Mouse (Mus musculus) forebrain, embryonic 10.5 days (tissue): ENCODE results near the gene Gstp3. TPM values are rescaled to one million over a fixed set of nuclear protein-coding genes. Genes with fewer than 3 reads are reported as not detected.

Experiments
- DNase-seq: peaks from one replicate; pipeline ENCODE4 v3.0.0-alpha.2; 2017; ENCODE audit warnings: low spot score; ENCODE audit errors: extremely low spot score
- H3K27ac ChIP-seq: fragments of 300-500 bp; sonication (generic); 2 replicates; pipeline ENCODE4 v1.5.1; 2016; ENCODE audit warnings: mild to moderate bottlenecking
- H3K27me3 ChIP-seq: fragments of 300-500 bp; sonication (generic); 2 replicates; pipeline ENCODE4 v1.6.1; 2016; ENCODE audit warnings: mild to moderate bottlenecking; ENCODE audit not compliant: poor library complexity, severe bottlenecking
- H3K36me3 ChIP-seq: fragments of 300-500 bp; sonication (generic); replicated peaks from 2 replicates; pipeline ENCODE4 v1.6.1; 2016; ENCODE audit warnings: mild to moderate bottlenecking, moderate library complexity
- H3K4me1 ChIP-seq: fragments of 300-500 bp; sonication (generic); 2 replicates; pipeline ENCODE4 v1.6.1; 2016
- H3K4me3 ChIP-seq: fragments of 300-500 bp; sonication (generic); 2 replicates; pipeline ENCODE4 v1.5.1; 2016; ENCODE audit warnings: mild to moderate bottlenecking, moderate library complexity
- H3K9me3 ChIP-seq: fragments of 300-500 bp; sonication (generic); 2 replicates; pipeline ENCODE4 v1.6.1; 2016; ENCODE audit warnings: mild to moderate bottlenecking, moderate library complexity
- WGBS: fragments of 180-500 bp; shearing (Covaris S2); methylation state at CpG from one replicate; pipeline ENCODE4 v1.1.7; 2016; 5-methylcytosine and 5-hydroxymethylcytosine counted together
- polyA plus RNA-seq: library from polyadenylated mRNA; unstranded; fragments of >200 nt; fragmentation: Nextera tagmentation; extraction: Ambion mirVana; gene quantifications from 2 replicates; pipeline ENCODE4 v1.2.1, GENCODE M21; 2016

Gene Gstp3
- polyA plus RNA-seq, 1 experiment from 2014 or later, result not detected

- Histone ChIP-seq H3K36me3 (no peaks in the 10 kb centered on the region), H3K27me3 (peaks cover 26% of the 10 kb centered on the region), H3K4me1 (peaks cover 6% of the 10 kb centered on the region; the same call in 1 of the 2 replicates), H3K9me3 (no peaks in the 10 kb centered on the region), H3K4me3 (no peak overlapping the region), H3K27ac (no peak overlapping the region)
- WGBS, result 96% methylated on average over 15 of the region's 15 CpGs
- DNase-seq, result no peak
These were observed 26.8 kb upstream of the Gstp3 start for GRCm38 (mm10) chr19:4086156-4086555.

DNA sequence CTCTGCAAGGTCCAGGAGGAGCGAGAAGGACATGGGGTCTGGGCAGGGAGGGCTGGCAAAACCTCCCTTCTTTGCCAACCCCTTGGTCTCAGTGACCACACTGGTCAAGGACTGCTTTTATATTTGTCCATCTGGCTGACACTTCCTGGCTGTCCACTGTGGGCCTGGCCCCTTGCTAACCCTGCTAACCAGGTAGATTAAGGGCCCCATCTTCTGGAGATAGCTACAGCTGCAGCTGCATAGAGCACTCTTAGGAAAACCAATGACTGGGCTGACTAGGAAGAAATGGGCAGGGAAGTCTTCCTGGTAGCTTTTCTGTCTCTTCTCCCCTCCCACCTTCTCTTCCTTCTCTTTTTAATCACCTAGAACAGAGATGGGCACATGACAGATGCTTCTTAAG lies 25.6 kb upstream of the Gstp3 start:
- no peaks in the 10 kb centered on the region for H3K9me3 ChIP-seq
- no peak overlapping the region for H3K4me3 ChIP-seq
- 67% methylated on average over 1 of the region's 1 CpGs for WGBS
- H3K27me3 ChIP-seq, result peaks cover 23% of the 10 kb centered on the region
- H3K27ac ChIP-seq, result no peak overlapping the region
- peaks cover 6% of the 10 kb centered on the region; the same call in 1 of the 2 replicates for H3K4me1 ChIP-seq
- DNase-seq, result no peak
- H3K36me3 ChIP-seq, result no peaks in the 10 kb centered on the region

GRCm38 (mm10) chr19:4083826-4084225 lies 24.5 kb upstream of the Gstp3 start:
- Histone ChIP-seq H3K27ac (no peak overlapping the region), H3K27me3 (peaks cover 23% of the 10 kb centered on the region), H3K9me3 (no peaks in the 10 kb centered on the region), H3K36me3 (no peaks in the 10 kb centered on the region), H3K4me1 (peaks cover 6% of the 10 kb centered on the region; the same call in 1 of the 2 replicates), H3K4me3 (no peak overlapping the region)
- WGBS, result 34% methylated on average over 8 of the region's 8 CpGs
- no peak for DNase-seq

DNA sequence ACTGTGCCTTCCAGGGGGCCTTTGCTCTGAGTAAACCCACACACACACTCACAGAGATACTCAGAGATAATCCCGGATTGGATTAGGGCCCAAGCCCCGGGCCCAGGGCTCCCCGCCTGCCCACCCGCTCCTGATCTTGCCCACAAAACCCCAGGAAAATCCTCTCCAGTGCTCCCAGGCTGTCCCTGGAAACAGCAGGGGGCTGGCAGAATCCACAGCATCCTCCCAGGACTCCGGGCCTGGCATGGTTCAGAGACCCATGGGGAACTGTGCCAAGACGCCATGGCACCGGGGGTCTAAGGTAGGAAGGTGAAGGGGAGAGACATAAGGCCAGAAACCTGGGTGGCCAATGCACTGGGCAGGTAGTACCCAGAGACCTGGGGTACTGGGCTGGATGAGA lies 23.9 kb upstream of the Gstp3 start:
- no peak overlapping the region for H3K4me3 ChIP-seq
- H3K9me3 ChIP-seq, result no peaks in the 10 kb centered on the region
- 67% methylated on average over 7 of the region's 7 CpGs for WGBS
- H3K27ac ChIP-seq, result no peak overlapping the region
- H3K4me1 ChIP-seq, result peaks cover 6% of the 10 kb centered on the region; the same call in 1 of the 2 replicates
- no peak for DNase-seq
- no peaks in the 10 kb centered on the region for H3K36me3 ChIP-seq
- H3K27me3 ChIP-seq, result peaks cover 23% of the 10 kb centered on the region

DNA sequence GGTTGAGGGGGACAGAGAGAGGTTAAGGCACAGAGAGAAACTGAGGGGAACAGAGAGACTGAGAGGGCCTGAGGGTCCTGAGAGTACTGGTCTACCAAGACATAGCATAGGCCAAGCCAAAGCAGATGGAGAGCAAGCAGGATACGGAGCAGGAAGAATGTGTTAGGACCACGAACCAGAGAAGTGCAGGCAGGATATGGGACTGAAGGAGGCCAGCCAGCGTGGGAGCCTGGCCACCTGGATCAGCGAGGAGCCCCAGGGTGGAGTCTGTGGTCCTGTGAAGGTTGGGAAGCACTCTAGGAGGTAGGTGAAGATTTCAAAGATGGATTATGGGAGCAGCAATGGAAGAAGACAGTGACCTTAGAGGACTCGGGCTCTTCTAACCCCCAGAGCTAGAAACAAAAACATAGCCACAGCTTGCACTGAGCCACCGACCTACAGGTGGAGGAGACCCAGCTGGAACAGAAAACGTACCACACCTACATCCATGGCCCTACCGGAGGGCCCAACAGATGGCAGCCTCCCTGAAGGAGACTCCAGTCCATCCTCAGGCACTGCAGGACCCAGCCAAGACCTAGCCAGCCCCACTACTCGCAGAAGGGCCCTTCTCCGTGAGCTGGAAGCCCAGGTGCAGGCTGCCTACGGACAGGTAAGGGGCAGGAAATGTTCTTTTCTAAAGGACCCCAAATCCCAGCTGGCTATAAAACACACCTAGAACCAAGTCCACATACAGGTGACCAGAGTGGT lies 23.0 kb upstream of the Gstp3 start:
- Histone ChIP-seq H3K27ac (no peak overlapping the region), H3K27me3 (peaks cover 23% of the 10 kb centered on the region), H3K4me1 (peaks cover 6% of the 10 kb centered on the region; the same call in 1 of the 2 replicates), H3K36me3 (no peaks in the 10 kb centered on the region), H3K9me3 (no peaks in the 10 kb centered on the region), H3K4me3 (no peak overlapping the region)
- WGBS, result 88% methylated on average over 11 of the region's 11 CpGs
- no peak for DNase-seq

DNA sequence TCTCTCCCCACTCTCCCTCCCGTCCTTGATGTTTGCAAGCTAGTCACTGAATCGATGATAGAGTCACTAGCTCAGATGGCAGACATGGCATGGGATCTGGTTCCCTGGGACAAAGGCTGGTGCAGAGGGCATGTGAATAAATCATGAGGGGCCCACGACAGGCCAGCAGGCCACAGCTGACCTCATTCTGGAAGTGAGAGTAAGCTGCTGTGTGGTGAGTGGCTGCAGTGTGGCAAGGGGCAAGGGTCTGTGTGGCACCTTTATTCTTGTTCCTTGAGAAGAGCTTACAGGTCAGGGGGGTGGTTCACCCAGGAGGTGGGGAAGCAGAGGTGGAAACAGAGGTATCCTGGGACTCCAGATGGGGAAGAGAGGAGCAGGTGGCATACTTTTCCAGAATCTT lies 22.0 kb upstream of the Gstp3 start, which contains the start of gene Cabp2:
Gene Cabp2, plus strand, starts transcription at position 185 of the 400 bp plus-strand sequence.
- no peak within 1 kb of the TSS for H3K27ac ChIP-seq
- peaks cover 6% of the 10 kb centered on the region; the same call in 1 of the 2 replicates for H3K4me1 ChIP-seq
- no peaks in the 10 kb centered on the region for H3K36me3 ChIP-seq
- WGBS, result 79% methylated on average over 3 of the region's 3 CpGs
- peaks cover 23% of the 10 kb centered on the region for H3K27me3 ChIP-seq
- H3K9me3 ChIP-seq, result no peaks in the 10 kb centered on the region
- no peak for DNase-seq
- H3K4me3 ChIP-seq, result no peak within 1 kb of the TSS

DNA sequence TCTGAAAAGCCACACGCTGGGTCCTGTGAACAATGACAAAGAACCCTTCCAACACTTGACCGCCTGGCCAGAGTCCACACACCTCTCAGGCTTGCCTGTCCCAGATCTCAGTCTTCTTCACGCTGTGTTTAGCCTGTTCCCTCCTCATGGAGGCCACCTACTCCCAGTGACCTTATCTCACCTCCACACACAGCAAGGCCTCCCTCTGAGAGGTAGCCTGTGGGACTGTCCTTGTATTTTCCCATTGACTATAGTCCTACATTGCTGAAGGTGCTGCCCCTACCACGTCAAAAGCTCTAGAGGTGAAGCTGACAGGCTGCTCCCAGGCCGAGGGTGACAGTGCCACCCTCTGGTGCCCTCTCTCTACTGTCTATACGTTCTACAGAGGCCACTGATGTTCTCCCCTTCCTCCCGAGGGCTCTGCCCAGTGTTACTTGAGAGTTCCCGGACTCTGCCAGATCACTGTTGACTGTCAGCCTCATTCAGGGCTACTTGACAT lies 21.2 kb upstream of the Gstp3 start:
- Histone ChIP-seq H3K9me3 (no peaks in the 10 kb centered on the region), H3K4me1 (peaks cover 6% of the 10 kb centered on the region; the same call in 1 of the 2 replicates), H3K36me3 (no peaks in the 10 kb centered on the region), H3K27me3 (peaks cover 23% of the 10 kb centered on the region), H3K27ac (no peak overlapping the region), H3K4me3 (no peak overlapping the region)
- DNase-seq, result no peak
- 72% methylated on average over 8 of the region's 8 CpGs for WGBS

DNA sequence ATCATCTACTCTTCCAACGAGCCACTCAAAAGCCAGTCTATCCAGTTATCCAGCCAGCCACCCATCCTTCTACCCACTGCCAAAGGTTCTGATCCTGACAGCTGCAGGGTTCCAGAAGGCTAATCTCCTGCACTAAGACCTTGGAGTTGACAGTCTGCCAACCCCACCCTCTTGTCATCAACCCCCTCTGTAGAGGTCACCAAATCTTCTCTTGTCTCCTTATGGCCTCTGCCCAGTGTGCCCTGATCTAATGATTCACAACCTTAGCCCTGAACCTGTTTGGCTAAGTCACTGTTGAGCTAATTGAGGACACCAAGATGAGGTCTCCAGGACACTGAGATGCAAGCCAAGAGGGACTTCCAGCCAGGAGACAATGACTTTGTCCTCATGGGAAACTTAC lies 20.2 kb upstream of the Gstp3 start:
- no peaks in the 10 kb centered on the region for H3K36me3 ChIP-seq
- no peak for DNase-seq
- WGBS, result 89% methylated on average over 1 of the region's 1 CpGs
- H3K27ac ChIP-seq, result no peak overlapping the region
- no peaks in the 10 kb centered on the region for H3K9me3 ChIP-seq
- H3K27me3 ChIP-seq, result peaks cover 21% of the 10 kb centered on the region
- no peak overlapping the region for H3K4me3 ChIP-seq
- peaks cover 6% of the 10 kb centered on the region; the same call in 1 of the 2 replicates for H3K4me1 ChIP-seq

GRCm38 (mm10) chr19:4075531-4075930 lies 16.2 kb upstream of the Gstp3 start:
- no peaks in the 10 kb centered on the region for H3K9me3 ChIP-seq
- H3K36me3 ChIP-seq, result no peaks in the 10 kb centered on the region
- H3K4me1 ChIP-seq, result peaks cover 4% of the 10 kb centered on the region; the same call in 1 of the 2 replicates
- no peak overlapping the region for H3K4me3 ChIP-seq
- no peak for DNase-seq
- H3K27me3 ChIP-seq, result no peaks in the 10 kb centered on the region
- H3K27ac ChIP-seq, result no peak overlapping the region
- WGBS, result 83% methylated on average over 1 of the region's 1 CpGs

GRCm38 (mm10) chr19:4072706-4073424 lies 13.5 kb upstream of the Gstp3 start:
- Histone ChIP-seq H3K9me3 (no peaks in the 10 kb centered on the region), H3K4me3 (no peak overlapping the region), H3K4me1 (peaks cover 7% of the 10 kb centered on the region; the same call in 1 of the 2 replicates), H3K27me3 (no peaks in the 10 kb centered on the region), H3K36me3 (no peaks in the 10 kb centered on the region), H3K27ac (no peak overlapping the region)
- no peak for DNase-seq
- 85% methylated on average over 6 of the region's 6 CpGs for WGBS

GRCm38 (mm10) chr19:4071406-4071805 lies 12.0 kb upstream of the Gstp3 start:
- H3K27ac ChIP-seq, result no peak overlapping the region
- H3K4me3 ChIP-seq, result no peak overlapping the region
- no peaks in the 10 kb centered on the region for H3K27me3 ChIP-seq
- no peak for DNase-seq
- peaks cover 7% of the 10 kb centered on the region; the same call in 1 of the 2 replicates for H3K4me1 ChIP-seq
- WGBS, result 92% methylated on average over 6 of the region's 6 CpGs
- no peaks in the 10 kb centered on the region for H3K36me3 ChIP-seq
- no peaks in the 10 kb centered on the region for H3K9me3 ChIP-seq

DNA sequence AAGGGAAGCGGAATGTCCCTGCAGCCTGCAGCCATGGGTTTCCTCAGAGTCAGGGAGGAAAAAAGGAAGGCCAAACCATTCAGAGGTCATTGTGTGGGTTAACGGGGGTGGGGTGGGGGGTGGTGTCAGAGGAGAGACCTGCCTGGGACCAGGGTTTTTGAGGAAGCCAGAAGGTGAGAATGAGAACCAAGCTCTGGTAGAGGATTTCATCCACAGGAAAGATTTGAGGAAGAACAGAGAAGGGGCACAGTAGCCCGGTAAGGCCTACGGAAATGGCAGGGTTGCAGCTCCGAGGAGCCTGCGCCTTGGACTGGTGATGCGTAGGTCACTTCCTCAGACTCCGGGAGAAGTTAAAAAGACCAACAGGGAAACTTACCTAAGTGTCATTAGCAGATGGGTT lies 11.4 kb upstream of the Gstp3 start:
- H3K4me1 ChIP-seq, result peaks cover 7% of the 10 kb centered on the region; the same call in 1 of the 2 replicates
- H3K4me3 ChIP-seq, result no peak overlapping the region
- H3K36me3 ChIP-seq, result no peaks in the 10 kb centered on the region
- 83% methylated on average over 8 of the region's 8 CpGs for WGBS
- DNase-seq, result no peak
- no peak overlapping the region for H3K27ac ChIP-seq
- H3K9me3 ChIP-seq, result no peaks in the 10 kb centered on the region
- no peaks in the 10 kb centered on the region for H3K27me3 ChIP-seq

DNA sequence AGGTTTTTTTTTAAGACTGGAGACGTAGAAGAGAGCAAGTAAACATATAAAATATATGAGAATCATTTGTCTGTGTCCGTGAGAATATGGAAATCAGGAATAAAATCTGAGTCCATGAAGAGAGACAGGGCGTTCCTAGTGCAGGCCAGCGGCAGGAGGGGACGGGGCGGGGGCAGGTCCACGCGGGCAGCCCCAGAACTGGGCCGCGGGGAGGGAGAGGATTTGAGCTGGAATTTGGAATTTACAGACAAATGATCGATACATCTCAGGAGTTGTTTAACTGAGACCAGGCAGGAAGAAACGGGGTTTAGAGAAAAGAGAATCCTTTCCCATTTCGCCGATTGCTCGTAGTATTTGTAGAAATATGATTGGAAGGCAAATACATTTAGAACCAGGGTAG lies 10.9 kb upstream of the Gstp3 start:
- Histone ChIP-seq H3K4me3 (no peak overlapping the region), H3K9me3 (no peaks in the 10 kb centered on the region), H3K36me3 (no peaks in the 10 kb centered on the region), H3K4me1 (peaks cover 7% of the 10 kb centered on the region; the same call in 1 of the 2 replicates), H3K27me3 (no peaks in the 10 kb centered on the region), H3K27ac (no peak overlapping the region)
- no peak for DNase-seq
- WGBS, result 81% methylated on average over 15 of the region's 15 CpGs
